Mouse (Mus musculus) B cell, adult 2 months (primary cell): ENCODE measurements around the gene Zbbx.

Experiments used
- DNase-seq, 2 experiments: peaks; one replicate each; pipeline ENCODE4 v3.0.0; 2022

The Zbbx gene

GRCm38 (mm10) chr3:75164838-75165496 lies at the start of gene Zbbx:
Zbbx (minus strand) TSS chr3:75165034.
- DNase-seq: peak; percentile 63 to 66

GRCm38 (mm10) chr3:75202808-75203503 lies 38.1 kb upstream of the Zbbx start:
- DNase-seq: peak; percentile 70 to 73

- DNase-seq: no peak
Measured at GRCm38 (mm10) chr3:75182606-75183005, 17.8 kb upstream of the Zbbx start.

GRCm38 (mm10) chr3:75141876-75142275 lies 23.0 kb downstream of the Zbbx start:
- no peak for DNase-seq

GRCm38 (mm10) chr3:75104867-75105266 lies 60.0 kb downstream of the Zbbx start:
- no peak for DNase-seq

- DNase-seq: no peak
Measured at GRCm38 (mm10) chr3:75085762-75086161, 79.1 kb downstream of the Zbbx start.

- DNase-seq: no peak
Measured at GRCm38 (mm10) chr3:75078906-75079305, 85.9 kb downstream of the Zbbx start.

GRCm38 (mm10) chr3:75009701-75010100 lies 155.1 kb downstream of the Zbbx start:
- DNase-seq: no peak
